13 mouse cellular contexts compared by ENCODE assay signal in genomic region chr13:43591828-43592680, GRCm38 (mm10). TPM values are rescaled to one million over a fixed set of nuclear protein-coding genes. Genes with fewer than 3 reads are reported as not detected.
A peak's percentile ranks its signal among the peaks of the same experiment; 100 is the strongest.
DNase-seq lines count a peak whose midpoint lies in the region; ATAC-seq lines count a peak whose summit lies in the region.
"Had no signal": no experiment of that assay in that cellular context is flagged by ENCODE, and none has a peak within 500 bp of the region (broad histone marks: within the 10 kb centered on the region; RNA-seq: fewer than 3 reads in every experiment).

No protein-coding gene starts in this region.

- H3K36me3 ChIP-seq in heart, embryonic 16.5 days (ENCODE audit: control insufficient read depth, insufficient read depth) = no peaks in the 10 kb centered on the region
- H3K36me3 ChIP-seq: embryonic facial prominence, embryonic 15.5 days; liver, embryonic 13.5 days; midbrain, embryonic 15.5 days had no signal

- peak overlapping the region; percentile 17; the same call in 1 of the 2 replicates for H3K4me3 ChIP-seq in heart, embryonic 16.5 days (ENCODE audit: low read length)
- H3K4me3 ChIP-seq: embryonic facial prominence, embryonic 15.5 days; liver, embryonic 13.5 days; midbrain, embryonic 15.5 days had no signal

- 0 out of 2 replicates have a peak, but pooled peaks cover 3% of the 10 kb centered on the region for H3K27me3 ChIP-seq in heart, embryonic 16.5 days (ENCODE audit: control insufficient read depth, insufficient read depth, low read length)
- H3K27me3 ChIP-seq: midbrain, embryonic 15.5 days had no signal

- H3K27ac ChIP-seq in heart, embryonic 16.5 days (ENCODE audit: low read length) = no peak overlapping the region
- H3K27ac ChIP-seq: embryonic facial prominence, embryonic 15.5 days; liver, embryonic 13.5 days; midbrain, embryonic 15.5 days had no signal

- 60% methylated on average over 28 of the region's 28 CpGs for WGBS in heart, embryonic 16.5 days

- H3K9me3 ChIP-seq in heart, embryonic 16.5 days (replicated peaks; ENCODE audit: control insufficient read depth, low read length) = no peaks in the 10 kb centered on the region
- H3K9me3 ChIP-seq: embryonic facial prominence, embryonic 15.5 days; liver, embryonic 13.5 days; midbrain, embryonic 15.5 days had no signal

- no peak for ATAC-seq in cerebellum, adult (ENCODE audit: insufficient number of reproducible peaks, low FRiP score, low TSS enrichment)
- ATAC-seq in heart, embryonic 16.5 days (replicated peaks; ENCODE audit: extremely low read depth, insufficient read depth, low FRiP score) = no peak; the same call in 1 of the 2 replicates
- ATAC-seq: midbrain, embryonic 15.5 days had no signal

- peaks cover 8% of the 10 kb centered on the region for H3K4me1 ChIP-seq in heart, embryonic 16.5 days (ENCODE audit: control insufficient read depth, insufficient read depth, low read length)
- H3K4me1 ChIP-seq: liver, embryonic 13.5 days had no signal

- peak overlapping the region; percentile 53 for H3K9ac ChIP-seq in heart, embryonic 16.5 days (ENCODE audit: low read length)
- H3K9ac ChIP-seq: embryonic facial prominence, embryonic 15.5 days; liver, embryonic 13.5 days; midbrain, embryonic 15.5 days had no signal

- H3K4me2 ChIP-seq in heart, embryonic 16.5 days (ENCODE audit: low read depth, low read length) = peak overlapping the region; percentile 48
- H3K4me2 ChIP-seq: embryonic facial prominence, embryonic 15.5 days; liver, embryonic 13.5 days; midbrain, embryonic 15.5 days had no signal

- peak; percentile 43 to 46 for DNase-seq in cerebellum, adult 18-20 months
- no peak for DNase-seq in heart, adult 18-20 months
- DNase-seq in right cerebral cortex, postnatal 25 days = peak; percentile 26
- DNase-seq in right cerebral cortex, postnatal 4 days = no peak
- no peak for DNase-seq in urinary bladder, postnatal 25 days (ENCODE audit: low spot score)
- no peak for DNase-seq in frontal cortex, adult 2 months (ENCODE audit: extremely low spot score in 1 of 2, low spot score in 1 of 2)
- DNase-seq: B cell, adult 2 months; liver, embryonic 13.5 days had no signal

RNA-seq across cellular contexts. Expression of gene Rnf182, which starts 23.5 kb away (rescaled TPM):
- 1.7 and 2.3 TPM in 2 replicates for polyA plus RNA-seq in heart, embryonic 16.5 days (2015; fragmentation: Nextera tagmentation; extraction: Ambion mirVana)
- not detected for total RNA-seq in heart, adult 18-20 months (2021)
- 7.9 and 8.0 TPM in 2 replicates for polyA plus RNA-seq in frontal cortex, adult 2 months (2012; rRNA removed)
- total RNA-seq: granulocyte monocyte progenitor cell, adult 5-6 weeks had no signal

RNA-seq across cellular contexts. Expression of gene Mcur1, which starts 32.1 kb away (rescaled TPM):
- 14.7 and 16.9 TPM in 2 replicates for polyA plus RNA-seq in heart, embryonic 16.5 days (2015; fragmentation: Nextera tagmentation; extraction: Ambion mirVana)
- total RNA-seq in heart, adult 18-20 months (2021) = 10 to 100 TPM; 49.3 to 52.2 TPM
- polyA plus RNA-seq in frontal cortex, adult 2 months (2012; rRNA removed) = 24.3 and 24.7 TPM in 2 replicates

Comparison
In these comparisons a context has a peak if more than half of its experiments do, and no peak if none do; other contexts are left out.
1. DNase-seq: peak in cerebellum, adult 18-20 months (2 of 2) and right cerebral cortex, postnatal 25 days (single experiment); none in heart, adult 18-20 months (0 of 2), right cerebral cortex, postnatal 4 days (single experiment), urinary bladder, postnatal 25 days (single experiment) and frontal cortex, adult 2 months (0 of 2).